In the genomic region with DNA sequence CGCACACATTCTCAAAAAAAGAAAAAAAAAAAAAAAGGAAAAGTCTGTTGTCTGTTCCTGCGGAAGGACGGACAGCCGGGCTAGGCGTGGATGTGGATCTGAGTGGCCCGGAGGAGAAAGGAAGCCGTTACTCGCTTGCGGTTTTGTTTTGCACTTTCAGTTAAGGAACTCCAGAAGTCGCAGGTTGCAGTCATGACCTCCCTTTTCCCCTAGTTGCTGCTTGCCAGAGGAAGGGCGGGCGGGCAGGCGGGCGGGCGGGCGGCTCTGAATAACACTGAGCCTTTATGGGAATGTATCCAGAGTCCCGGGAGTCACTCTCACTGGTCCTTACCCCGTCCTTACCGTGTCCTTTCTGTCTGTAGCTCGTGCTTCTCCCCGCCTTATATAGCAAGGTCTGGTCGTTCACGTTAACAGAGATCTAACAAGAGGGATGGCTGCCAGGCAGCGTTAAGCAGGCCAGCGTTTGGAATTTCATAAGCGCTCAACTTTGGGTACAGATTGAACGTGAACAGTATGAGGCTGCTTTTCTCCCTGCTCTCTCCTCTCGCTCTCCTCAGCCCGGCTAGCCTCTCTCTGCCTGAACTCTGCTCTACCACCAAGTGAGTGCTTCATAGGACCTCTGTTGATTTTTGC, we compare ENCODE assay signal across 8 mouse cellular contexts.
DNase-seq lines count a peak whose midpoint lies in the region; ATAC-seq and TF ChIP-seq lines count a peak whose summit lies in the region.

No protein-coding gene starts in this region.

- H3K4me3 ChIP-seq in embryonic fibroblast, embryonic 13.5 days (ENCODE audit: insufficient read depth, low read length), result no peak overlapping the region
- H3K4me3 ChIP-seq in heart, embryonic 16.5 days (ENCODE audit: low read length), result peak overlapping the region; percentile 49
- peak overlapping the region; percentile 13 for H3K4me3 ChIP-seq in kidney, postnatal 0 days (replicated peaks; ENCODE audit: low read depth, low read length)

- H3K4me1 ChIP-seq in embryonic fibroblast, embryonic 13.5 days (ENCODE audit: control insufficient read depth, insufficient read depth, low read length), result peaks cover 16% of the 10 kb centered on the region
- peaks cover 42% of the 10 kb centered on the region for H3K4me1 ChIP-seq in heart, embryonic 16.5 days (ENCODE audit: control insufficient read depth, insufficient read depth, low read length)
- H3K4me1 ChIP-seq in kidney, postnatal 0 days (replicated peaks; ENCODE audit: insufficient read depth, low read length), result peaks cover 36% of the 10 kb centered on the region

- peak; percentile 49 for DNase-seq in layer of hippocampus, adult 9-11 months
- no peak for DNase-seq in layer of hippocampus, adult 11-12 months (ENCODE audit: low spot score)
- peak; percentile 91 for DNase-seq in kidney, postnatal 0 days (ENCODE audit: low spot score)
- peak; percentile 86 for DNase-seq in lung, postnatal 36 days
- DNase-seq in spleen, postnatal 36 days (ENCODE audit: low spot score in 2 of 2), result peak; percentile 60 to 62
- DNase-seq in cerebellum, postnatal 25 days, result no peak

- no peak for TF ChIP-seq POLR2A in embryonic fibroblast, embryonic 13.5 days (IDR thresholded peaks at IDR 0.05; ENCODE audit: low read depth, low read length)

- no peaks in the 10 kb centered on the region for H3K27me3 ChIP-seq in heart, embryonic 16.5 days (ENCODE audit: control insufficient read depth, insufficient read depth, low read length)
- no peaks in the 10 kb centered on the region for H3K27me3 ChIP-seq in kidney, postnatal 0 days (ENCODE audit: insufficient read depth, low read length)

- ATAC-seq in heart, embryonic 16.5 days (replicated peaks; ENCODE audit: extremely low read depth, insufficient read depth, low FRiP score), result peak; percentile 76
- peak; percentile 48; the same call in 1 of the 2 replicates for ATAC-seq in kidney, postnatal 0 days (replicated peaks; ENCODE audit: low FRiP score, low read depth)

- no peak for TF ChIP-seq CTCF in embryonic fibroblast, embryonic 13.5 days (IDR thresholded peaks at IDR 0.05; ENCODE audit: borderline replicate concordance, insufficient read depth, low read length)
- TF ChIP-seq CTCF in kidney, postnatal 0 days (IDR thresholded peaks at IDR 0.05; ENCODE audit: low read depth), result no peak

- H3K9me3 ChIP-seq in heart, embryonic 16.5 days (replicated peaks; ENCODE audit: control insufficient read depth, low read length), result no peaks in the 10 kb centered on the region
- H3K9me3 ChIP-seq in kidney, postnatal 0 days (replicated peaks; ENCODE audit: low read length), result no peaks in the 10 kb centered on the region

- peak overlapping the region; percentile 65 for H3K4me2 ChIP-seq in heart, embryonic 16.5 days (ENCODE audit: low read depth, low read length)
- peak overlapping the region; percentile 50 for H3K4me2 ChIP-seq in kidney, postnatal 0 days (ENCODE audit: low read length)

- WGBS in heart, embryonic 16.5 days, result 12% methylated on average over 29 of the region's 29 CpGs
- 6% methylated on average over 29 of the region's 29 CpGs for WGBS in kidney, postnatal 0 days

- H3K9ac ChIP-seq in heart, embryonic 16.5 days (ENCODE audit: low read length), result peak overlapping the region; percentile 70
- H3K9ac ChIP-seq in kidney, postnatal 0 days (ENCODE audit: low read depth, low read length), result peak overlapping the region; percentile 18

- H3K27ac ChIP-seq in embryonic fibroblast, embryonic 13.5 days (ENCODE audit: insufficient read depth, low read length), result peak overlapping the region; percentile 43
- H3K27ac ChIP-seq in heart, embryonic 16.5 days (ENCODE audit: low read length), result peak overlapping the region; percentile 93
- peak overlapping the region; percentile 86 for H3K27ac ChIP-seq in kidney, postnatal 0 days

- 0 out of 2 replicates have a peak, but pooled peaks cover 4% of the 10 kb centered on the region for H3K36me3 ChIP-seq in heart, embryonic 16.5 days (ENCODE audit: control insufficient read depth, insufficient read depth)
- 0 out of 2 replicates have a peak, but pooled peaks cover 4% of the 10 kb centered on the region for H3K36me3 ChIP-seq in kidney, postnatal 0 days (ENCODE audit: insufficient read depth, low read length)

Comparison
In these comparisons a context has a peak if more than half of its experiments do, and no peak if none do; other contexts are left out.
1. DNase-seq: peak in layer of hippocampus, adult 9-11 months (single experiment), kidney, postnatal 0 days (single experiment), lung, postnatal 36 days (single experiment) and spleen, postnatal 36 days (2 of 2); none in layer of hippocampus, adult 11-12 months (single experiment) and cerebellum, postnatal 25 days (0 of 2).
2. H3K27ac ChIP-seq: peak in every context shown above with its lines; median percentile 93 in heart, embryonic 16.5 days; 86 in kidney, postnatal 0 days; 43 in embryonic fibroblast, embryonic 13.5 days.